Comparison of ENCODE assay signal across 1 mouse cellular context in genomic region chr4:148039254-148040028, GRCm38 (mm10).
TF ChIP-seq lines count a peak whose summit lies in the region.

No protein-coding gene starts in this region.

TF ChIP-seq in CH12.LX, 34 proteins besides CTCF, POLR2A, EP300 and RAD21 (continued from another document):
- TF ChIP-seq MYC (IDR thresholded peaks at IDR 0.05; ENCODE audit: low read depth, low read length) (no peak), BHLHE40 (IDR thresholded peaks at IDR 0.05; ENCODE audit: low read depth, low read length) (no peak), USF2 (conservative IDR thresholded peaks at IDR 0.05; ENCODE audit: low read depth, low read length) (no peak), CHD1 (IDR thresholded peaks at IDR 0.05; ENCODE audit: low read depth, low read length) (peak; percentile 61; the same call in 1 of the 2 replicates), MAZ (IDR thresholded peaks at IDR 0.05; ENCODE audit: low read depth, low read length) (0 out of 2 replicates have a peak, but pooled peaks have one; percentile 29)
